Mouse (Mus musculus): ENCODE data around the gene Gzmm. TPM values are rescaled to one million over a fixed set of nuclear protein-coding genes. Genes with fewer than 3 reads are reported as not detected.
"Not testable (repeated sequence)": the region's sequence is repeated elsewhere in the genome, so short reads cannot be mapped to it uniquely, and the experiment has no call there.

Gzmm gene
- total RNA-seq, 2 experiments from 2014 or later: 2.5 to 3.8 TPM

DNA sequence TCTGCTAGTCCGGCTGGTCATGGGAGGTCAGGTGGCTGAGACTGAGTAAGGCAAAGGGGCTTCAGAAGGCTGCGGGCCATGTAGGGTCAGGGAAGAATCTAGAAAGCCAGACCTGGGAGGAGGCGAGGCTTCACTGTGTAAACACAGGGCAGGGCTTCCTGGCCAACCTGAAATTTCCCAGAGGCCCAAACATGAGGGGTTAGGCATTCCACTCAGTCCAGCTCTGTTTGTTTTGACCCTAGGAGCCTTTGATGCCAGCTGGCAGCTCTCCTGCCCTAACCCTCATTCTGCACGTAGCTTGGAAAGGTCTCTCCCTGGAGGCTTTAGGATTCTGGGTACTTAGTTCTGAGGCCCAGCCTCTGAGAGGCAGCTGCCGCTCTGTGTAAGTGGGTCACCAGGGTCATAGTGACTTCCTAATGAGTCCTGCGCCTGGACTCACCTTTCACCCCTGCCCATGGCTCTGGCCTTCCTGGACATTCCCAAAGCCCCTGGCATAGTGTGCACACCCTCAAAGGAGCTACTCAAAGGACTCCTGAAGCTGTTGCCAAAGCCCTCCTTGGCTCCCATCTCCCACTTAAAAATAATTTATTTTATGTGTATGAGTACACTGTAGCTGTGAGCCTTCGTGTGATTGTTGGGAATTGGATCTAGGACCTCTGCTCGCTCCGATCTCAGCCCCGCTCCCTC, 12.8 kb downstream of the Gzmm start:
- DNase-seq (ENCODE audit: low spot score in 2 of 2): no peak

- DNase-seq (ENCODE audit: low spot score in 2 of 2): not testable (repeated sequence)
Measured at GRCm38 (mm10) chr10:79702970-79703369, 14.2 kb downstream of the Gzmm start.

DNA sequence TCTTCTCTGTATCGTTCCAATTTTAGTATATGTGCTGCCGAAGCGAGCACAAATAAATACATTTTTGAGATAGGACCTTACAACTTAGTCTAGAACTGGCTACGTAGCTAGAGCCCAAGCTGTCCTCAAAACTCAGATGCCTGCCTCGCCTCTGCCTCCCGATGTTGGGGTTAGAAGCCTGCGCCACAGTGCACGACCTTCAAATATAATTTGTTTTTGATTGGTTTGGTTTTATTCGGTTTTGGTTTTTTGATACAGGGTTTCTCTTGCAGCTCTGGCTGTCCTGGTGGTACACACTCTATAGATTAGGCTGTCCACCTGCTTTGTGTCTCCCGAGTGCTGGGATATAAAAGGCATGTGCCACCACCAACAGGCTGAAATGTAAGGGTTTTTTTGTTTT, 14.7 kb downstream of the Gzmm start:
- no peak for DNase-seq (ENCODE audit: low spot score in 2 of 2)

DNA sequence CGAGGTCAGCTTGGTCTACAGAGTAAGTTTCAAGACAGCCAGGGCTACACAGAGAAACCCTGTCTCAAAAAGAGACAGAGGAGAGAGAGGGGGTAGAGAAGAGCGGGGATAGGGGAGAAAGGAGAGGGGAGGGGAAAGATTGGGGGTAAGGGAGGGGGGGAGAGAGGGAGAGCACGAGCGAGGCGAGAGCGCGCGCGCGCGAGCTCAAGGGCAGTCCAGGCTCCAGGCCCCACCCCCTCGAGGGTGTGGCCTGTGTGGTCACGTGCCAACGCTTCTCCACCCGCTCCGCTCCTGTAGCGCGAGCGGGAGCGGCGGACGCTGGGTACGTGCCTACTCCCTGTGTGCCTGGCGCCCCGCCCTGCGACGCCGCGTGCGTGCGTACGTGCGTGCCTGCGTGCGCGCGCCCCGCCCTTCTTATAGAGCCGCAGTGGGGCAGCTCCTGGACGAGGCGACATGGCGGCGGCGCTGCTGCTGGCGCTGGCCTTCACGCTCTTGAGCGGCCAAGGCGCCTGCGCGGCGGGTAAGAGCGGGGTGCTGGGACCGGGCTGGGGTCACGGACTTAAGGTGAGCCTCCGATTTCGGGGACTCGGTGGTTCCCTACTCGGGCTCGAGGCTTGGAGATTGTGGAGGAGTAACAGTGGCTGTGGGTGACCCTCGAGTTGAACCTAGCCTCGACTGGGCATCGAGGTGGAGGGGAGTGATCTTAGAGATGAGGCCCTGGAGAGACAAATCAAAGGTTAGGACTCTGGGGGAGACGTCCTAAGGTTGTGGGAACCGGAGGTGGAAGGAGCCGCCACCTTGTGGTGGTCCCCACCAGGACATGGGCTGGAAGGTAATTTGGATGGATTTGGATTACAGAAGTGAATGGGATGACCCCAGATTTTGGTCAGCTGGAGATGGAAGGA, 15.5 kb downstream of the Gzmm start, which contains the start of gene Bsg:
Gene Bsg (plus strand): TSS at position 427 of the 905 bp plus-strand sequence.
- peak; percentile 98 to 99 for DNase-seq (ENCODE audit: low spot score in 2 of 2)

GRCm38 (mm10) chr10:79704970-79705360, 16.1 kb downstream of the Gzmm start:
- no peak for DNase-seq (ENCODE audit: low spot score in 2 of 2)

DNA sequence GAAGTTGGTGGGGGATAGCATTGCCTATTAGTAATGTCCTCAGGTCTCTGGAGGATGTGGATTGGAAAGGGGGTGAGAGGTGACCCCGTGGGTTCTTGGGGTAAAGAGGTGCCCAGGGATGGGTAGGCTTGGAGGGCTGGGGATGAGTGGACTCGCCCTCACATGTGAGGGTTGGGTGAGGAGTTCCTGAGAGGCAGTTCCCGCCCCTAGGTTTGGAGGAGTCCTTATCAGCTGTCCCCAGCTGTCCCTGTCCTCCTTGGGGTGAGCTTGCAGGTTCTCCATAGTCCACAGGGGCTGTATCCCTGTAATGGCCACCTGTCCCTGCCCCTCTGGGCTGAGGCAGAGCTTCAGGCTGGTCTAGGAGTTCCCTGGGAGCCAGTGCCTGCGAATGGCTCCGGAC, 17.1 kb downstream of the Gzmm start:
- DNase-seq (ENCODE audit: low spot score in 2 of 2): no peak

- no peak for DNase-seq (ENCODE audit: low spot score in 2 of 2)
Measured at GRCm38 (mm10) chr10:79706406-79707094, 17.7 kb downstream of the Gzmm start.

GRCm38 (mm10) chr10:79707162-79707561, 18.3 kb downstream of the Gzmm start:
- no peak for DNase-seq (ENCODE audit: low spot score in 2 of 2)

GRCm38 (mm10) chr10:79707759-79708158, 18.9 kb downstream of the Gzmm start:
- DNase-seq (ENCODE audit: low spot score in 2 of 2): no peak

DNA sequence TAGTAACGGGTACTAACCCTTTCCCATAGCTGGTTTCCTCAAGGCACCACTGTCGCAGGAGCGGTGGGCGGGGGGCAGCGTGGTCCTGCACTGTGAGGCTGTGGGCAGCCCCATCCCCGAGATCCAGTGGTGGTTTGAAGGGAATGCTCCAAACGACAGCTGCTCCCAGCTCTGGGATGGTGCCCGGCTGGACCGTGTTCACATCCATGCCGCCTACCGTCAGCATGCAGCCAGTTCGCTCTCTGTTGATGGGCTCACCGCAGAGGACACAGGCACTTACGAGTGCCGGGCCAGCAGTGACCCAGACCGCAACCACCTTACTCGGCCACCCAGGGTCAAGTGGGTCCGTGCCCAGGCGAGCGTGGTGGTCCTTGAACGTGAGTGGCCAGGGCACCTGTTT, 19.8 kb downstream of the Gzmm start:
- DNase-seq (ENCODE audit: low spot score in 2 of 2): no peak

DNA sequence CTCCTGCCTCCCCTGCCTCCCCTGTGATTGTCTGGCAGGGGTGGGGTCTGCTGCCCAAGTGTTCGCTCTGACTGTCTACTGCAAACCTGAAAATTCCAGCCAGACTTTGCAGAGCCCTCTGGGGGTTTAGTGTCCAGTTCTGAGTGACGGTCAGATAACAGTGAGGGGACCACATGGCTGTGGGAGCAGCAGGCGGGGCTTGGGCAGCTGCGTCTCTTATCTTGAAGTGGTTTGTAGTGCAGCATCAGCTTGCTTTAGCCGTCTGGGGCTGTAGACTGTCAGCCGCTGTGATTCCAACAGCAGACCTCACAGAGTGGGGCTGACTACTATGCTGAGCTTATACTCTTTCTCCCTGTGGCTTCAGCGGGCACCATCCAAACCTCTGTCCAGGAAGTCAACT, 20.5 kb downstream of the Gzmm start:
- DNase-seq (ENCODE audit: low spot score in 2 of 2): no peak

DNA sequence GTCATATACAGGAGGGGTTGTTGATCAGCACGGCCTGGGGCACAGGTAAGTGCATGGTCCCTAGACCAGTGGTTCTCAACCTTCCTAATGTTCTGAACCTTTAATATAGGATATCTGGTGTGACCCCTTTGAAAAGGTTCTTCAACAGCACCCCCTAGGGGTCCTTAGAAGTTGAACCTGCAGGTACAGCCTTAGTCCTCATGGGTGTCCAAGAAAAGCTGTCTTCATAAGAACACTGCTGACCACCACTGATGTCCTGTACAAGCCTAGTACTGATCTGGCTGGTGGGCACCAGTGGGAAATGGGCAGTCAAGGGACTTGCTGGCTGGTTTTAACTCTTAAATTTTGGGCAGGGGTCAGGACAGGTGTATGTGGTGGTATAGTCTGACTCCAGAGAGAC, 23.2 kb downstream of the Gzmm start:
- no peak for DNase-seq (ENCODE audit: low spot score in 2 of 2)

GRCm38 (mm10) chr10:79712499-79713126, 23.8 kb downstream of the Gzmm start:
- peak; percentile 68 to 79 for DNase-seq (ENCODE audit: low spot score in 2 of 2)

- DNase-seq (ENCODE audit: low spot score in 2 of 2): no peak
Measured at GRCm38 (mm10) chr10:79713163-79713562, 24.3 kb downstream of the Gzmm start.

- no peak for DNase-seq (ENCODE audit: low spot score in 2 of 2)
Measured at GRCm38 (mm10) chr10:79714996-79715395, 26.2 kb downstream of the Gzmm start.

- DNase-seq (ENCODE audit: low spot score in 2 of 2): no peak
Measured at GRCm38 (mm10) chr10:79716254-79716987, 27.6 kb downstream of the Gzmm start, which contains the start of gene Hcn2. Gene Hcn2 (plus strand): TSS chr10:79716634.

GRCm38 (mm10) chr10:79716988-79717355, 28.2 kb downstream of the Gzmm start:
- DNase-seq (ENCODE audit: low spot score in 2 of 2): no peak

- peak; percentile 56 to 78 for DNase-seq (ENCODE audit: low spot score in 2 of 2)
Measured at GRCm38 (mm10) chr10:79717640-79718357, 29.0 kb downstream of the Gzmm start.

DNA sequence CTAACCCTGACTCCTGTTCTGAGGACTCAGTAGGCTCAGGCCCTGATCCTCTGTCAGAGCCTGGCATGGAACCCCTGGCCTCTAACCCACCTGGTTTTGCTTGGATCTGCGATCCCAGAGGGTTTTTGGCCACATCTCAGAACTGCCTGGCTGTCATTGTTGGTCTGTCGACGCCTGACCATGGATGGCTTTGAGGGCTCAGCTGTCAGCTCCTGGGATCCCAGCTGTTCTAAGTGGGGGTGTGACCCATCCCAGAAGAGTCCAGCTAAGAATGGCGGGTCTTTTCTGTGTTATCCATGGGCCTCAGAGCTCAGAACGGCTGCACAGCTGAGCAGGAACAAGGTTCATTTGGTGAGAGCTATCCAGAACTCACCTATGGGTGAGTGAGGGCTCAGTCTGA, 32.3 kb downstream of the Gzmm start:
- no peak for DNase-seq (ENCODE audit: low spot score in 2 of 2)

GRCm38 (mm10) chr10:79723047-79723446, 34.2 kb downstream of the Gzmm start:
- no peak for DNase-seq (ENCODE audit: low spot score in 2 of 2)
